Mouse (Mus musculus): ENCODE data around the gene 2900011O08Rik. TPM values are rescaled to one million over a fixed set of nuclear protein-coding genes. Genes with fewer than 3 reads are reported as not detected.
"Not testable (repeated sequence)": the region's sequence is repeated elsewhere in the genome, so short reads cannot be mapped to it uniquely, and the experiment has no call there.

Gene 2900011O08Rik
- polyA plus RNA-seq, 1 experiment from 2014 or later = 0.63 TPM

GRCm38 (mm10) chr16:13962053-13962452, 24.4 kb upstream of the 2900011O08Rik start:
- Histone ChIP-seq H3K27me3 (ENCODE audit: control insufficient read depth, insufficient read depth, low read length) (no peaks in the 10 kb centered on the region), H3K27ac (ENCODE audit: low read length) (no peak overlapping the region), H3K36me3 (ENCODE audit: control insufficient read depth, insufficient read depth) (no peaks in the 10 kb centered on the region), H3K9me3 (replicated peaks; ENCODE audit: control insufficient read depth, low read length) (no peaks in the 10 kb centered on the region), H3K9ac (ENCODE audit: low read length) (no peak overlapping the region), H3K4me3 (ENCODE audit: low read length) (no peak overlapping the region), H3K4me2 (ENCODE audit: low read depth, low read length) (no peak overlapping the region), H3K4me1 (ENCODE audit: control insufficient read depth, insufficient read depth, low read length) (no peaks in the 10 kb centered on the region)
- 28% methylated on average over 1 of the region's 1 CpGs for WGBS
- ATAC-seq (replicated peaks; ENCODE audit: extremely low read depth, insufficient read depth, low FRiP score) = no peak

GRCm38 (mm10) chr16:13969096-13969495, 17.3 kb upstream of the 2900011O08Rik start:
- no peaks in the 10 kb centered on the region for H3K36me3 ChIP-seq (ENCODE audit: control insufficient read depth, insufficient read depth)
- no peaks in the 10 kb centered on the region for H3K9me3 ChIP-seq (replicated peaks; ENCODE audit: control insufficient read depth, low read length)
- H3K4me1 ChIP-seq (ENCODE audit: control insufficient read depth, insufficient read depth, low read length) = no peaks in the 10 kb centered on the region
- H3K4me3 ChIP-seq (ENCODE audit: low read length) = no peak overlapping the region
- no peak overlapping the region for H3K9ac ChIP-seq (ENCODE audit: low read length)
- no peak overlapping the region for H3K4me2 ChIP-seq (ENCODE audit: low read depth, low read length)
- no peaks in the 10 kb centered on the region for H3K27me3 ChIP-seq (ENCODE audit: control insufficient read depth, insufficient read depth, low read length)
- no peak for ATAC-seq (replicated peaks; ENCODE audit: extremely low read depth, insufficient read depth, low FRiP score)
- no peak overlapping the region for H3K27ac ChIP-seq (ENCODE audit: low read length)
- WGBS = 78% methylated on average over 1 of the region's 1 CpGs

DNA sequence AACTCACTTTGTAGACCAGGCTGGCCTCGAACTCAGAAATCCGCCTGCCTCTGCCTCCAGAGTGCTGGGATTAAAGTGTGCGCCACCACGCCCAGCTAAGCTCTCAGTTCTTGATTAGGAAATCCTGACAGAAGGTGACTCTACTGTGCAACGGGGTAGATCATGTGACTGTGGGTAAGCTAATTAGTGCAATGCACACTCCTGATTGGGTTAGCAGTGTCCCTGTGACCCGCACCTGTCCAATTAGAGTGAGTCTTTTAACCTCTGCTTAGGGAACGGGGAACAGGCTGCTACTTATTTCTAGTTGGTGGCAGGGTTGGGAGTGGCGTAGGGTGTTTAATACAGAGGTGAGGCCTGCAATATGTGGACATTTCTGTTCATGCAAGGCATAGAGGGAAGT, 14.4 kb upstream of the 2900011O08Rik start:
- H3K27me3 ChIP-seq (ENCODE audit: control insufficient read depth, insufficient read depth, low read length) = no peaks in the 10 kb centered on the region
- no peaks in the 10 kb centered on the region for H3K36me3 ChIP-seq (ENCODE audit: control insufficient read depth, insufficient read depth)
- WGBS = 83% methylated on average over 8 of the region's 8 CpGs
- ATAC-seq (replicated peaks; ENCODE audit: extremely low read depth, insufficient read depth, low FRiP score) = no peak
- H3K27ac ChIP-seq (ENCODE audit: low read length) = no peak overlapping the region
- no peaks in the 10 kb centered on the region for H3K9me3 ChIP-seq (replicated peaks; ENCODE audit: control insufficient read depth, low read length)
- H3K4me2 ChIP-seq (ENCODE audit: low read depth, low read length) = no peak overlapping the region
- H3K9ac ChIP-seq (ENCODE audit: low read length) = no peak overlapping the region
- H3K4me1 ChIP-seq (ENCODE audit: control insufficient read depth, insufficient read depth, low read length) = no peaks in the 10 kb centered on the region
- H3K4me3 ChIP-seq (ENCODE audit: low read length) = no peak overlapping the region

- not testable (repeated sequence) for H3K9ac ChIP-seq (ENCODE audit: low read length); ATAC-seq (replicated peaks; ENCODE audit: extremely low read depth, insufficient read depth, low FRiP score); H3K36me3 ChIP-seq (ENCODE audit: control insufficient read depth, insufficient read depth); H3K27ac ChIP-seq (ENCODE audit: low read length); H3K9me3 ChIP-seq (replicated peaks; ENCODE audit: control insufficient read depth, low read length); H3K27me3 ChIP-seq (ENCODE audit: control insufficient read depth, insufficient read depth, low read length); H3K4me2 ChIP-seq (ENCODE audit: low read depth, low read length); H3K4me3 ChIP-seq (ENCODE audit: low read length); H3K4me1 ChIP-seq (ENCODE audit: control insufficient read depth, insufficient read depth, low read length)
- WGBS = 84% methylated on average over 4 of the region's 4 CpGs
These were observed 10.0 kb upstream of the 2900011O08Rik start for GRCm38 (mm10) chr16:13976358-13976896.

DNA sequence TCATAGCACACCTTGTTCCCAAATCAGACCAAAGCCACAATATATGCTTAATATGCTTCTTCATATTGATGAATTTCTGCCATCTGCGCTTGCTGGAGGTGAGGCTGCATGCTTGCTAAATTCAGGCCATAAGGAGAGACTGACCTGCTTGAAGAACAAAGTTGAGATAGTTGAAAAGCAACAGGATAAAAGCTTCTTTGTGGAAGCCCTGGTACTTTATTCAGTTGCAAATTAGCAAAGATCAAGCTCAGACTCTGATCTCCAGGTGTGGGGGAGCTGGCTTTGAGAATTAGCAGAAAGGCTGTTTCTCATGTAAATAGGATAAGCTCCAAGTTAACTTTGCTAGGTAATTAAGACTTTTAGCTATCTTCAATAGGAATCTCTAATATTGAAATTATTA, 9.4 kb upstream of the 2900011O08Rik start:
- H3K36me3 ChIP-seq (ENCODE audit: control insufficient read depth, insufficient read depth); H3K9me3 ChIP-seq (replicated peaks; ENCODE audit: control insufficient read depth, low read length); H3K9ac ChIP-seq (ENCODE audit: low read length); H3K4me3 ChIP-seq (ENCODE audit: low read length); ATAC-seq (replicated peaks; ENCODE audit: extremely low read depth, insufficient read depth, low FRiP score); H3K27ac ChIP-seq (ENCODE audit: low read length); H3K27me3 ChIP-seq (ENCODE audit: control insufficient read depth, insufficient read depth, low read length); H3K4me1 ChIP-seq (ENCODE audit: control insufficient read depth, insufficient read depth, low read length); H3K4me2 ChIP-seq (ENCODE audit: low read depth, low read length): not testable (repeated sequence)
- 70% methylated on average over 1 of the region's 1 CpGs for WGBS

DNA sequence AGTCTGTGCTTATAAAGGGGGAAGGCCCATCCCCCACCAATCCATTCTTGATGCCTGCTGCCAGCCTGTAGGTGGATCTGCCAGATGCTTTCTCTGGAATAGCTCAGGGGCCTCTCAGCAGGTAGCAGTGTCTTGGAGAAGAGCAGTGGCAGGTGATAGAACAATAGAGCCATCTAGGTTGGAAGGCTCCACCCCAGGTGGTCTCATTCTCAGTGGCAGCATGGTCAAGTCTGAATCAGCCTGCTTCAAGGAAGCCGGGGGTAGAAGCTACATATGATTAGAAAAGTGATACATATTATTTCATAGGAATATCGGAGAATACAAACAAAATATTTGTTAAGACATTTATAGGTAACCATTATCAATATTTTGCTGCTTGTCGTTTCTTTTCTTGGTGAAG, 4.7 kb upstream of the 2900011O08Rik start:
- H3K36me3 ChIP-seq (ENCODE audit: control insufficient read depth, insufficient read depth); H3K4me1 ChIP-seq (ENCODE audit: control insufficient read depth, insufficient read depth, low read length); H3K4me3 ChIP-seq (ENCODE audit: low read length); H3K27ac ChIP-seq (ENCODE audit: low read length); H3K4me2 ChIP-seq (ENCODE audit: low read depth, low read length); H3K9me3 ChIP-seq (replicated peaks; ENCODE audit: control insufficient read depth, low read length); H3K9ac ChIP-seq (ENCODE audit: low read length); H3K27me3 ChIP-seq (ENCODE audit: control insufficient read depth, insufficient read depth, low read length); ATAC-seq (replicated peaks; ENCODE audit: extremely low read depth, insufficient read depth, low FRiP score): not testable (repeated sequence)
- 79% methylated on average over 3 of the region's 3 CpGs for WGBS

DNA sequence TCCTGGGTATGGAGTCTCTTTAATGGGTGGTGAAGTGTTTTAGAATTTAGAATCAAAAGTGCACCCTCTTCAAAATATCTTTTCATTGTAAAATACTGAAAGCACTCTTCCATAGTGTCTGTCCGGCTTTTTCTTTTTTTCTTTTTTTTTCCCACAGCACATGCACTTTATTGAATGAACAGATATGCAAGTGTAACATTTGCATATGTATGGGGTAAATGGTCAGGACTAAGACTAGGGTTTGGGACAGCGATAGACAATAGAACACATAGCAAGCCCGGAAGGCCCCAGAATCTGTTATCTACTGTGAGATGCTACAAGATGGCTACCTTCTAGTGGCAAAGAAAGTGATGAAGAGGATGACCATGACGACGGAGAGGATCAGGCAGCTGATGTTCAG, 3.2 kb upstream of the 2900011O08Rik start:
- Histone ChIP-seq H3K9me3 (replicated peaks; ENCODE audit: control insufficient read depth, low read length) (no peaks in the 10 kb centered on the region), H3K27me3 (ENCODE audit: control insufficient read depth, insufficient read depth, low read length) (no peaks in the 10 kb centered on the region; the same call in 1 of the 2 replicates), H3K4me2 (ENCODE audit: low read depth, low read length) (no peak overlapping the region), H3K4me1 (ENCODE audit: control insufficient read depth, insufficient read depth, low read length) (peaks cover 8% of the 10 kb centered on the region; the same call in 1 of the 2 replicates), H3K27ac (ENCODE audit: low read length) (no peak overlapping the region), H3K9ac (ENCODE audit: low read length) (no peak overlapping the region), H3K4me3 (ENCODE audit: low read length) (no peak overlapping the region), H3K36me3 (ENCODE audit: control insufficient read depth, insufficient read depth) (no peaks in the 10 kb centered on the region)
- WGBS = 89% methylated on average over 5 of the region's 5 CpGs
- ATAC-seq (replicated peaks; ENCODE audit: extremely low read depth, insufficient read depth, low FRiP score) = no peak

- Histone ChIP-seq H3K27ac (ENCODE audit: low read length) (no peak overlapping the region), H3K9ac (ENCODE audit: low read length) (no peak overlapping the region), H3K27me3 (ENCODE audit: control insufficient read depth, insufficient read depth, low read length) (no peaks in the 10 kb centered on the region; the same call in 1 of the 2 replicates), H3K36me3 (ENCODE audit: control insufficient read depth, insufficient read depth) (no peaks in the 10 kb centered on the region), H3K4me2 (ENCODE audit: low read depth, low read length) (peak overlapping the region; percentile 86; the same call in 1 of the 2 replicates), H3K9me3 (replicated peaks; ENCODE audit: control insufficient read depth, low read length) (no peaks in the 10 kb centered on the region), H3K4me1 (ENCODE audit: control insufficient read depth, insufficient read depth, low read length) (peaks cover 8% of the 10 kb centered on the region; the same call in 1 of the 2 replicates), H3K4me3 (ENCODE audit: low read length) (peak overlapping the region; percentile 52; the same call in 1 of the 2 replicates)
- WGBS = 49% methylated on average over 3 of the region's 3 CpGs
- ATAC-seq (replicated peaks; ENCODE audit: extremely low read depth, insufficient read depth, low FRiP score) = no peak
These were observed 219 bp upstream of the 2900011O08Rik start for GRCm38 (mm10) chr16:13986197-13986573.

DNA sequence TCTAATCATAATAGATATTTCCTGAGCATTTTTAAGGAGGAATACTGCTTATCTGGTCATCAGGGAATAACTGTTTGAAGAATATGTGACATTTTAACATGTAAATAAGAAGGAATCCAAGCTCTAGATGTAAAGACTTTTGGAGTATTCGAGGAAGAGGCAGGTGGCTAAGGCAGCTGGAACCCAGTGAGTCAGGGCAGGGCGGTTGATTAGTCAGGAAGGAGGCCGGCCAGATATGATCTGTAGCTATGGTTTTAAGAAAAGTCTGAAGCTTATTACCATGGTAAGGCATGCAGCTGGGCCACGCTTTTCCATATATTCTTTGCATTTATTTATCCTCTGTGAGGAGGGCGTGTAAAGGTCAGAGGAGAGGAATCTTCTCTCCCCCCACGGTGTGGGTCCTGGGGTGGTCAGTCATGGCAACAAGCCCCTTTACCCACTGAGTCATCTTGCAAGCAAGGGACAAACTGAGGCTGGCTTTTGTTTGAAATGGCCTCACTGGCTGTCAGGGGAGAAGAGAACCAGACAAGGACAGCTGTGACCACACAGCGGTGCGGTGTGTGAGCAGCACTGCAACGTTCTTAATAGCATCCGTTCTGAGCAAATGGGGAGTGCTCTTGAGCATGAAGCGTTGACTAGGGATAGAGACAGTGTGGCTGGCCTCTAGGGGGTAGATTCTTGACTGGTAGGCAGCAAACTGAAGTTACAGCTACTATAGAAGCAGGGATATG, 6.3 kb downstream of the 2900011O08Rik start:
- no peak overlapping the region for H3K9ac ChIP-seq (ENCODE audit: low read length)
- no peak overlapping the region for H3K4me3 ChIP-seq (ENCODE audit: low read length)
- WGBS = 75% methylated on average over 11 of the region's 11 CpGs
- H3K27me3 ChIP-seq (ENCODE audit: control insufficient read depth, insufficient read depth, low read length) = no peaks in the 10 kb centered on the region
- no peaks in the 10 kb centered on the region for H3K4me1 ChIP-seq (ENCODE audit: control insufficient read depth, insufficient read depth, low read length)
- H3K36me3 ChIP-seq (ENCODE audit: control insufficient read depth, insufficient read depth) = no peaks in the 10 kb centered on the region
- H3K9me3 ChIP-seq (replicated peaks; ENCODE audit: control insufficient read depth, low read length) = no peaks in the 10 kb centered on the region
- ATAC-seq (replicated peaks; ENCODE audit: extremely low read depth, insufficient read depth, low FRiP score) = no peak
- no peak overlapping the region for H3K4me2 ChIP-seq (ENCODE audit: low read depth, low read length)
- no peak overlapping the region for H3K27ac ChIP-seq (ENCODE audit: low read length)

Measured in heart, embryonic 16.5 days (tissue).